Mouse (Mus musculus) adrenal gland, postnatal 14 days (tissue): Measurements from ENCODE around the gene Kcnip4. TPM values are rescaled to one million over a fixed set of nuclear protein-coding genes. Genes with fewer than 3 reads are reported as not detected.

Experiments
- DNase-seq: peaks from one replicate; pipeline ENCODE4 v3.0.0; 2021; ENCODE audit warnings: mixed read lengths
- total RNA-seq: library from RNA; stranded (reverse); gene quantifications from 2 replicates; pipeline ENCODE4 v1.2.3, GENCODE M21; 2021

Kcnip4 gene
- total RNA-seq, 1 experiment from 2014 or later: 3.8 TPM

DNA sequence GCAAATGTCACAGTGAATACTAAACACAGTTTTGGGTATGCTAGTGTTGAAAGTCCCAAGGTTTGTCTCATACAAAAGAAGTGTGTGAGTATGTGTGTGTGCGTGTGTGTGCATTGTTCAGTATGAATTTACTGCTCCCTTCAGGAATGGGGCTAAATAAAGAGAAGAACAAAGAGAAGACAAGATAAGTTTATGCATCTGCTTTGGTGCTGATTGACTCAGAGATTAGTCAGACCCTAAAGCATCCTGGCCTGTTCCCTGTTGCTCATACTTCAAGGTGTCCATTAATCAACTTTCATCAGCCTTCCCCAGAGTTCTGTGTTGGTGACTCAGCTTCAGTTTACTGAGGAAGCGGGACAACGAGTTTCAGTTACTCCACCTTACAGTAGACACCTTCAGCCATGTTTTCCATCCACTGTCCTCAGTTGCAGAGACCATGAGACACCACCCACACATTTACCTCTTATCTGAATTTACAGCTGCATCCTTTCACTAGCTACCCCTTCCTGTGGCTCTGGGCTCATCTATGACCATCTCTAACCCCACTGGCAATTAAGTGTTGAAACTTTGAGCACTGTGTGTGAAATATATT, 960.6 kb downstream of the Kcnip4 start:
- peak; percentile 17 for DNase-seq

- DNase-seq: no peak
Measured at GRCm38 (mm10) chr5:48551753-48552152, 973.0 kb downstream of the Kcnip4 start.

DNA sequence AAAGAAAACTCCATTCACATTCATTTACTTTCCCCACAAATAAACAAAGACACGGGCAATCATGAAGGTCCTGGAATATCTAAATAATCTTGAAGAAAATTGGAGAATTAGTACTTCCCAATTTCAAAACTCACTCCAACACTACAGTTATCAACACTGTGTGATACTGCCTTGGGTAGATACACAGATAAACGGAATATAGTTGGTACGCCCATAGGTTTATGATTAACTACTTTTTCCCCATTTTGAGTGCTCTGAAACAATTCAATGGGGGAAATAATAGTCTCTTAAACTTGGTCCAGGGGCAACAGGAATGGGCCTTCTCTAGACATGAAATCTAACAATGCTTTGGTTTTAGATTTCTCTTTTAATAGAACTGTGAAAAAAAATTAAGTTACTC, 978.9 kb downstream of the Kcnip4 start:
- no peak for DNase-seq

GRCm38 (mm10) chr5:48544784-48545734, 979.6 kb downstream of the Kcnip4 start:
- DNase-seq: no peak

DNA sequence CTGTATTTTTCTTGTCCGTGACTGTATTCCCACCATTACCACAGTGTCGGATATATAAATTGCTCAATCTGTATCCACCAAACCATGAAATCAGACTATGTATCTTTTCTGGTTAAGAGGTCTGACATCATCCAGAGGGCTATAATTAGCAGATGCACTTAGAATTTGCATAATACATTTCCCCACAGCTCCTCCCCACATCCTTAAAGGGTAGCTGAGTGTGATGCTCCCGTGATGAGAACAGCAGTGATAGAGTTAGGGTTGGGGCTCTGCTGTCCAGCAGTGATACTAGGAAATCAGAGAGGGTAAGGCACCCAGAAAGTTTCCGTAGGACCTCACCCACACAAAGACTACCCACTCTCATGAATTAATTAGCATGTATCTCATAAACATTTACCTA, 1006.7 kb downstream of the Kcnip4 start:
- no peak for DNase-seq

- DNase-seq: no peak
Measured at GRCm38 (mm10) chr5:48513354-48513753, 1011.4 kb downstream of the Kcnip4 start.

DNA sequence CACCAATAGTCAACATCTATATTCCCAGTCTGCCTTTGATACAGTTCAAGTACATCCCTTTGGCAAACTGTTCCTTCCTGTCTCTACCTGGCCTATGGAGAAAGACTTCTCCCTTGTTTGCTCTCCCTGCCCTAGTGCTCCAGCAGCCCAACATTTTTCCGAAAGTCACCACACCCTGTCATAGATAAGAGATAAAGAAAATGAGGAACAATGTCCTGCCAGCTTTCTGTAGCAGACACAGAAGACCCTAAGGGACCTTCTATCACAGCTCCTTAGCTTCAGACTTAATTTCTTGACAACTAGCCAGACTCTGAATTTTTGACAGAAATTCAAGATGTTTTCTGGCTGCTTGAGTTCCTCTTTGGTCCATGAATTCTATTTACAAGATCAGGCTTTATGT, 1013.4 kb downstream of the Kcnip4 start:
- no peak for DNase-seq

- DNase-seq: no peak
Measured at GRCm38 (mm10) chr5:48510241-48510640, 1014.5 kb downstream of the Kcnip4 start.

DNA sequence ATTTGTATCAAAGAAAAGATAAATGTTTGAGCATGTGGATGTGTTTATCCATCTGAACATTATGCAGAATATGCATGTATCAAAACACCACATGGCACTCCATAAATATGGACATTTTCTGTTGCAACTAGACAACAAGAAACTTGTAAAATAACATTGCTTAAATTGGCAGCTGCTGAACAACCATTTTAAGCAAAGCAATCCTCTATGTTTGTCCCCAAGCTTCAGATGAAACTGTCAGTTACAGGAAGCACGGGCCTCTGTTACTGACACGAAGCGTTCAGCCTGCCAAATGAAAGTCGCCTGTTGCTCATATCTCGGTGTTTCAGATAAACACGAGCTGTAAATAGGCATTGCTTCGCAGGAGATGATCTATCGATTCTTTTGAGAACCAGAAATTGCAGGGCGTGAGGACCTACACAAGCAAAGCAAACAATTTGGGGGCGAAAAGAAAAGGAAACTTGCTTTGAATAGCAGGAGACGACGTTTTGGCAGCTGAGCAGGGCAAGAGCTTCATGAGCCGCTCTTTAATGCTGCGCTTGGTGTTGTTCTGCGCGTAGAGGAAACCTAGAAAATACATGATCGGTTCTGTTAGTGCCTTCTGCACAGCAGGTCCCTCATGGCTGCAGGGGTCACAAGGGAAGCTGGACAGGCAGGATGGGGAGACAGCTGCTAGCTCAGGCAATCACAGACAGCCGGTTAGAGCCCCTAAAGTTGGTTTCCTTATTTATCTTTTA, 1015.3 kb downstream of the Kcnip4 start:
- DNase-seq: no peak

DNA sequence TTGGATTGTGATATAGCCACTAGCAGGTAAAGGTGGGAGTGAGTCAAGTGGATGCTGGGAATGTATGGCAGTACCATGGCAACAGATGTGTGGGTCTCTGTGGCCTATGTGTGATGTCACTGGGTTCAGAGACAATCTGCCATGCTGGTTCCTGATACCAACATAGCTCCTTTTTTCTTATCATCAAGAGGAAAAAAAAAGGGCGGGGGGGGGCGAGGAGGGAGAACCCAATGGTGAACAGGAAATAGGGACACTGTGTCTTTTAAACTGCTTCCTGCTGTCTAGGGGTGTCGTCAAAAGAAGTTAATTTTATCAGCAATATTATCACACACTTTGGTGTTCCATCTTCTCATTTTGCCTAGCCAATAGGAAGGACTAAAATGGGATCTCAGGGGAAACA, 1021.6 kb downstream of the Kcnip4 start:
- DNase-seq: no peak

DNA sequence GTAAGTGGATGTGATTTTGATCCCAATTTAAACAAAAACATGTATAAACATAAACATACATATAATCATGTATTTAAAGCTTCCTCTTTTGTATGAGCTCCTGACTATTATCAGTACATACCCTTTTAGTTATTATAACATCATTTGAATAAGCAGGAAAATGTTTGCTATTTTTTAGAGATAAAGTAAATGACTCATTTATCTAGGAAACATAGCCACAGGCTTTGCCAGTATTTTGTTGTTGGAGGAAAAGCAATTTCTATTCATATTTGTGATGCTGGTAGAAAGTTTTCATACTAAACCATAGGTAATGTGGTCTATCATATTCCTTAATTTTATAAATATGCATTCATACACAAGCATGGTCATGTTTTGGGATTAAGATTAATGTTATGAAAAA, 1022.3 kb downstream of the Kcnip4 start:
- no peak for DNase-seq

DNA sequence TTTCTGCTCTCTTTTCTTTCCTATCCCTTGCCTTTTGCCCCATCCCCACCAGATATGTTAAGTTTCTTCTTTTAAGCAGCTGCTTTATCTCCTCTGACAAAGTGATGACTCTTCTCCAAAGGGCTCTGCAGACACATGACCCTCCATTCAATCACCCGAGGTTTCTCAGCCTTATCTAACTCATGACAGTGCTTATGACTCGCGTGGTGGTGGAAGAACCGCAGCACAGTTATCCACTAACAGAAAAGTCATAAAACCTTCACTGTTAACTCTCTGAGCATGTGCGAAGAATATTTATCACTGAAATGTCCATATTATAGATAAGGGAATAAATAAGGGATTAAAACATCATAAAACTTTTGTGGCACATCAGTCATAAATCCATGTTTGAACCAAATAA, 1024.5 kb downstream of the Kcnip4 start:
- DNase-seq: peak; percentile 9

DNA sequence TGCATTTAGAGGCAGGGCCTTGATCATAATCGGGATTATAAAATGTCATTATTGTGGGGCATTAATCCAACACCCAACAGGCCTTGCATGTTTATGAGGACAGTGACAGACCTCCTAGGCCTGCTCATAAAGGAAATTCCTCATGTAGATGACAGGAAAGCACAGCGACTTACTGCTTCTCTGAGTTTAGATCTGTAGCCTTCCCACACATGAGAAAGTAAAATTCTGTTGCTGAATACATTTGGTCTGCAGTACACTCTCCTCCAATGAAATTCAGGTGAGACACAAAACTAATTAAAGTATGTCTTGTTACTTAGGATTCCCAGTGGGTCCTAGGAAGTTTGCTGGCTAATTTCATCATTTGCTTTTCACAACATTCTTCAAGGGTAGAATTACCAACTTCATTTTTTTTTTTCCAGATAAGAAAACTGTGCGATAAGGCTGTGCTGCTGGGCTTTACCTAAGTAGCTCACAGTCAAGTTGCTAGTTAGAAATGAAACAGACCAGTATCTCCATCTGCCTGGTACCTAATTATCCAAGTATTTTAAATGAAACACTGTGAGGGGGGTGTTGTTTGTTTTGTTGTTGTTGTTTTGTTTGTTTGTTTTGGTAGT, 1033.7 kb downstream of the Kcnip4 start:
- DNase-seq: no peak

GRCm38 (mm10) chr5:48489549-48490288, 1035.0 kb downstream of the Kcnip4 start:
- no peak for DNase-seq

DNA sequence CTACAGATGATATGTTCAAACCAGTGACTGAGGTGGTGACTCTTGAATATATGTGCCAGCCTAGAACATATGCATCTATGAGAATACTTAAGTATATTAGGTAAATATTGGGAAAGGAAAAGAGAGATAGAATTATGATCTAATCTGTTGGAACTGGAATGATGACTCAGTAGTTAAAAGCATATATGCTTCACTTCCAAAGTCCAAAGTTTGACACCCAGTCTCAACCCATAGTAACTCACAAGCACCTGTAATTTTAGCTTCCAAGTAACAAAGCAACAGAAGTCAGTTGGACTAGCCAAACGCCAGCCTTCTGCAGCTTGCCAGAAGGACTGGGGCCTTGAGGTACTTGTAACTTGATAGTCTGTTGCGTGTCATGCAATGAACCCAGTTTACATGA, 1041.6 kb downstream of the Kcnip4 start:
- no peak for DNase-seq

DNA sequence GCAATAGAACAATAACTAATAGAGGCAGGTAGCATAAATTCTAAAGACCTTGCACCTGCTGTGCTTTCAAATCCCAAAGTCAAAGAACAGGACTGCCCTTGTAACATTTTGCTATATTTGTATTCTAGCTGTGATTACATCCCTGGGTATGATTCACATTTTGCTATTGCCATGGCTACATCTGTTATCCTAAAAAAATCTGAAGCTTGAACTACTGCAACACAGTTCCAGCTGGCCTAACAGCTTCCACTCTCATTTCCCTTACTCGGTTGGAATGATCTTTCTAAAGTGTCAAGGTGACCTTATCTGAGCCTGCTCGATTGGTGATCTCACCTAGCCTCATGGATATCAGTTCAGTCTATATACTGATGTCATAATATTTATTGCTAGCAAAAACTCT, 1064.5 kb downstream of the Kcnip4 start:
- no peak for DNase-seq

DNA sequence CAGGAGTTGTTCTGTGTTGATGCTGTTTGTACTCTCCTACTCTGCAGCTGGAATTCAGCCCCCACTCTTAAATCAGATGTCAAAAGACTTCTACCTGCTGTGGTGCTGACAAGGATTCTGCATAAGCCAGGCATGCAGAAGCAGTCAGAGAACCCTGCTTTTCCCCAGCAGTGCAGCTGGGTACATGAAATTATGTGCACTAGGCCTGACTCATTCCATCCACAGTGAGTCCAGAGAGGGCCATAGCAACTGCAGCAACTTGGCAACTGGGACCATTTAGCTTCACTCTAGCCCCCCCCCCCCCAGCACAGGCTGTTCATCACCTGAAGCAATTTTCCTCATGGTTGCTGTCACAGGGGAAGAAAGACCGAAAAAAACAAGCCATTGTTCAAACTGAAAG, 1075.8 kb downstream of the Kcnip4 start:
- DNase-seq: no peak

DNA sequence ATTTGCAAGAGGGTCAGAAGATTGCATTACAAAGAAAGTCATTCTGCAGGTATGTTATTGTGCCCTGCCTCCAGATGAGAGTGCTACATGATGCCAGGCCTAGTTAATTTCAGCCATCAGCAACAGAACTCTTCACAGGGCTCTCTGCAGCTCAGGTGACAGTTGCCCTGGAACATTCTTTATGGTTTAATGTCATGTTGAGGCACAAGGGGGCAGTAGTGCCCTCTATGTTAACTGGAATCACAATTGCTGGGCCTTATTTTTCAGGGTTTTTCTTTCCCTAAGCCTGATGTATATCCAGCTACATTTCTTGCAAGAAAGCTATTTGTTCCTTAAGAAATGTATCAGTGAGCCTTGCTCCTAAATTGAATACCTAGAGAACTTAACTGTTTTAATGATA, 1094.2 kb downstream of the Kcnip4 start:
- DNase-seq: peak; percentile 59

GRCm38 (mm10) chr5:48421957-48422356, 1102.8 kb downstream of the Kcnip4 start:
- no peak for DNase-seq

DNA sequence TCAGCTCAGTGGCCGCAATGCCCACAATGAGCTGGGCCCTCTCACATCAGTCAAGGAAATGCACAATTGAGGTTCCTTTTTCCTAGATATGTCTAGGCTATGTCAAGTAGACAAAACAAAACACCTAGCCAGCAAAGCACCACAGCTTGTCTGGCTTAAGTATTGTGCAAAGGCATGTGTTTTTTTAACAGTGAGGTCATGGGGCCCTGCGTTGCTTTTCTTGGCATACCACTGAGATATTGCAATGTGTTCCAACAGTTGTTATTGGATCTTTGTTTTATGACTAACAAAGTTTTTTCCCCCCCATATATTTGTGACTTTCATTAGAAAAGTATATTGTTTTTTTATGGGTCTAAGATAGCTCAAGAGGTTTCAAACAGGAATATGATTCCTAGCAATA, 1105.0 kb downstream of the Kcnip4 start:
- DNase-seq: peak; percentile 5

GRCm38 (mm10) chr5:48412261-48412660, 1112.4 kb downstream of the Kcnip4 start:
- peak; percentile 33 for DNase-seq

- no peak for DNase-seq
Measured at GRCm38 (mm10) chr5:48411462-48411861, 1113.2 kb downstream of the Kcnip4 start.
